Comparison of ENCODE assay signal across 8 mouse cellular contexts in the genomic region with DNA sequence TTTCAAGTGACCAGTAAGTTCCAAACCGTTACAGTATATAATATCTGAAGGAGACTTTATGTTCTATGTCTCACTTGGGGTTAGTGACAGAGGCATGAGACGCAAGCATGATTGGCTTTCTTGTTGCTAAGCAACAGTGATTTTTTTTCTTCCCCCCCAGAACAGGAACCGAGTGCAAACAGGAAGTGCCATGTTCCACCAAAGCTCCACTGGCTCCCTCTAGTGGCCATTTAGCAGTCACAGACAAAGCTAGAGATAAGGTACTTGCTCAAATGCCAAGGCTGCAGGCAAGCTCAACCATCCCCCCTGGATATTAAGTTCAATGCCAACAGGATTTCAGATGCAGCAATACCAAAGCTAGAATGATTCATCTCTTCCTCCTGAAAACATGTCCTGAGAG. TPM values are rescaled to one million over a fixed set of nuclear protein-coding genes. Genes with fewer than 3 reads are reported as not detected.
DNase-seq lines count a peak whose midpoint lies in the region; ATAC-seq and TF ChIP-seq lines count a peak whose summit lies in the region.

No protein-coding gene starts in this region.

- H3K4me3 ChIP-seq in heart, adult 2 months: no peak overlapping the region
- no peak overlapping the region for H3K4me3 ChIP-seq in limb, embryonic 10.5 days
- H3K4me3 ChIP-seq in midbrain, embryonic 15.5 days: no peak overlapping the region
- no peak overlapping the region for H3K4me3 ChIP-seq in spleen, adult 2 months (ENCODE audit: extremely low read depth, insufficient read depth, insufficient read length)

- H3K4me1 ChIP-seq in heart, adult 2 months (ENCODE audit: control insufficient read depth, insufficient read depth, low read length): no peaks in the 10 kb centered on the region
- H3K4me1 ChIP-seq in limb, embryonic 10.5 days: no peaks in the 10 kb centered on the region
- H3K4me1 ChIP-seq in midbrain, embryonic 15.5 days: peaks cover 8% of the 10 kb centered on the region; the same call in 1 of the 2 replicates
- H3K4me1 ChIP-seq in spleen, adult 2 months (ENCODE audit: control insufficient read depth, insufficient read depth, insufficient read length): no peaks in the 10 kb centered on the region

- no peaks in the 10 kb centered on the region for H3K27me3 ChIP-seq in heart, adult 2 months (ENCODE audit: control insufficient read depth, insufficient read depth, low read length)
- H3K27me3 ChIP-seq in limb, embryonic 10.5 days (ENCODE audit: low read depth, poor library complexity, severe bottlenecking): no peaks in the 10 kb centered on the region
- no peaks in the 10 kb centered on the region for H3K27me3 ChIP-seq in midbrain, embryonic 15.5 days (replicated peaks)
- H3K27me3 ChIP-seq in spleen, adult 2 months (ENCODE audit: control insufficient read depth, insufficient read depth, low read length): no peaks in the 10 kb centered on the region

- no peaks in the 10 kb centered on the region for H3K9me3 ChIP-seq in limb, embryonic 10.5 days (replicated peaks)
- no peaks in the 10 kb centered on the region for H3K9me3 ChIP-seq in midbrain, embryonic 15.5 days

- peak; percentile 88 for TF ChIP-seq CTCF in heart, adult 2 months (IDR thresholded peaks at IDR 0.05)
- TF ChIP-seq CTCF in spleen, adult 2 months (IDR thresholded peaks at IDR 0.05; ENCODE audit: extremely low read depth, insufficient read depth, insufficient read length, insufficient replicate concordance): peak; percentile 59; the same call in 1 of the 2 replicates

- no peak for TF ChIP-seq POLR2A in heart, adult 2 months (IDR thresholded peaks at IDR 0.05; ENCODE audit: insufficient read depth, low read depth, low read length)
- no peak for TF ChIP-seq POLR2A in spleen, adult 2 months (IDR thresholded peaks at IDR 0.05; ENCODE audit: low read depth, low read length)

- intact Hi-C loops in heart, adult 2 months (cut with DNase I): loop anchor here (2.0 to 10.0 kb wide), 5 partner anchors 98 to 499 kb away; a partner anchor contains a TSS

- peak overlapping the region; percentile 27 for H3K4me2 ChIP-seq in midbrain, embryonic 15.5 days

- 30% methylated on average over 3 of the region's 3 CpGs for WGBS in heart, adult 2 months
- 44% methylated on average over 3 of the region's 3 CpGs for WGBS in limb, embryonic 10.5 days
- WGBS in midbrain, embryonic 15.5 days: 33% methylated on average over 3 of the region's 3 CpGs
- 30% methylated on average over 3 of the region's 3 CpGs for WGBS in spleen, adult 2 months

- TF ChIP-seq EP300 in heart, adult 2 months (IDR thresholded peaks at IDR 0.05; ENCODE audit: insufficient read depth, low read depth, low read length): 0 out of 2 replicates have a peak, but pooled peaks have one; percentile 43

- no peaks in the 10 kb centered on the region for H3K36me3 ChIP-seq in heart, adult 2 months (ENCODE audit: control insufficient read depth, insufficient read depth, low read length)
- H3K36me3 ChIP-seq in limb, embryonic 10.5 days: no peaks in the 10 kb centered on the region
- H3K36me3 ChIP-seq in midbrain, embryonic 15.5 days (replicated peaks): no peaks in the 10 kb centered on the region
- no peaks in the 10 kb centered on the region for H3K36me3 ChIP-seq in spleen, adult 2 months (ENCODE audit: control insufficient read depth, insufficient read depth, low read length)

- peak; percentile 55 for ATAC-seq in midbrain, embryonic 15.5 days (replicated peaks)

- H3K79me2 ChIP-seq in heart, adult 2 months (replicated peaks; ENCODE audit: control insufficient read depth, insufficient read depth, low read length): no peaks in the 10 kb centered on the region

- peak; percentile 51 for DNase-seq in 3134 (ENCODE audit: extremely low read depth, insufficient read length, low spot score)
- DNase-seq in adrenal gland, adult 18-20 months (ENCODE audit: low spot score in 2 of 2): peak; percentile 42 to 56
- DNase-seq in embryo, embryonic 10.5 days (ENCODE audit: low spot score): peak; percentile 88
- peak; percentile 31 to 63 for DNase-seq in heart, adult 2 months
- DNase-seq in kidney, adult 18-20 months: peak; percentile 49
- peak; percentile 57 for DNase-seq in limb, embryonic 10.5 days (ENCODE audit: low spot score)
- peak; percentile 61 to 84 for DNase-seq in spleen, adult 2 months (ENCODE audit: low read depth in 1 of 2, low spot score in 2 of 2)

- no peak overlapping the region for H3K27ac ChIP-seq in heart, adult 2 months
- no peak overlapping the region for H3K27ac ChIP-seq in limb, embryonic 10.5 days
- H3K27ac ChIP-seq in midbrain, embryonic 15.5 days: no peak overlapping the region; the same call in 1 of the 2 replicates
- no peak overlapping the region for H3K27ac ChIP-seq in spleen, adult 2 months (ENCODE audit: insufficient read depth, low read length)

- no peak overlapping the region for H3K9ac ChIP-seq in heart, adult 2 months (ENCODE audit: low read depth, low read length)
- no peak overlapping the region for H3K9ac ChIP-seq in midbrain, embryonic 15.5 days

RNA-seq across cellular contexts. Expression of a gene that starts 45.4 kb away (rescaled TPM):
- 10 to 100 TPM; 18.1 to 23.5 TPM for total RNA-seq in adrenal gland, adult 18-20 months (2021)
- total RNA-seq in heart, adult 2 months (2021): under 1 TPM; 0.32 to 0.81 TPM
- polyA plus RNA-seq in heart, adult 2 months (2012; rRNA removed): 0.21 and 0.23 TPM in 2 replicates
- polyA plus RNA-seq in limb, embryonic 10.5 days (2016; fragmentation: Nextera tagmentation; extraction: Ambion mirVana): 0.60 and 0.68 TPM in 2 replicates
- 2.8 and 3.7 TPM in 2 replicates for polyA plus RNA-seq in midbrain, embryonic 15.5 days (2015; fragmentation: Nextera tagmentation; extraction: Ambion mirVana)
- 0.32 and 0.43 TPM in 2 replicates for polyA plus RNA-seq in spleen, adult 2 months (2012; rRNA removed)
